In genomic region chr1:127321638-127322037, GRCm38 (mm10) we compare ENCODE assay signal across 14 mouse cellular contexts.
DNase-seq lines count a peak whose midpoint lies in the region; ATAC-seq and TF ChIP-seq lines count a peak whose summit lies in the region.
"Had no signal": no experiment of that assay in that cellular context is flagged by ENCODE, and none has a peak within 500 bp of the region (broad histone marks: within the 10 kb centered on the region; RNA-seq: fewer than 3 reads in every experiment).

No protein-coding gene starts in this region.

- H3K4me1 ChIP-seq in heart, embryonic 15.5 days (replicated peaks) = peaks cover 32% of the 10 kb centered on the region
- peaks cover 8% of the 10 kb centered on the region for H3K4me1 ChIP-seq in heart, adult 2 months (ENCODE audit: control insufficient read depth, insufficient read depth, low read length)
- H3K4me1 ChIP-seq in thymus, adult 2 months (replicated peaks; ENCODE audit: control insufficient read depth, insufficient read depth, low read length) = peaks cover 41% of the 10 kb centered on the region
- no peaks in the 10 kb centered on the region for H3K4me1 ChIP-seq in intestine, postnatal 0 days (replicated peaks; ENCODE audit: control insufficient read depth, insufficient read depth, low read length)

- WGBS in heart, embryonic 15.5 days = 40% methylated on average over 3 of the region's 3 CpGs
- WGBS in heart, adult 2 months = 37% methylated on average over 3 of the region's 3 CpGs
- WGBS in thymus, adult 2 months = 19% methylated on average over 3 of the region's 3 CpGs
- 7% methylated on average over 3 of the region's 3 CpGs for WGBS in intestine, postnatal 0 days

- 0 out of 2 replicates have a peak, but pooled peaks have one; percentile 7 for ATAC-seq in heart, embryonic 15.5 days (replicated peaks; ENCODE audit: insufficient number of reproducible peaks, insufficient read depth, low FRiP score, low read depth)
- ATAC-seq in intestine, postnatal 0 days = peak; percentile 44; the same call in 1 of the 2 replicates
- ATAC-seq: forebrain, embryonic 14.5 days had no signal

- H3K9me3 ChIP-seq in heart, embryonic 15.5 days (replicated peaks) = no peaks in the 10 kb centered on the region
- H3K9me3 ChIP-seq in intestine, postnatal 0 days (ENCODE audit: control insufficient read depth) = no peaks in the 10 kb centered on the region

- no peak for TF ChIP-seq EP300 in heart, adult 2 months (IDR thresholded peaks at IDR 0.05; ENCODE audit: insufficient read depth, low read depth, low read length)

- no peak overlapping the region for H3K4me2 ChIP-seq in heart, embryonic 15.5 days
- H3K4me2 ChIP-seq in intestine, postnatal 0 days (replicated peaks; ENCODE audit: low read depth) = no peak overlapping the region

- intact Hi-C loops in heart, adult 2 months (cut with DNase I) = no loop called here

- H3K27ac ChIP-seq in heart, embryonic 15.5 days = peak overlapping the region; percentile 14; the same call in 1 of the 2 replicates
- H3K27ac ChIP-seq in heart, adult 2 months = no peak overlapping the region
- H3K27ac ChIP-seq in thymus, adult 2 months (ENCODE audit: control insufficient read depth, insufficient read depth, low read length) = peak overlapping the region; percentile 6
- no peak overlapping the region for H3K27ac ChIP-seq in intestine, postnatal 0 days (ENCODE audit: low read depth, low read length)
- H3K27ac ChIP-seq: layer of hippocampus, adult 2 months; liver, embryonic 14.5 days had no signal

- no peak for DNase-seq in heart, adult 2 months
- DNase-seq in thymus, adult 2 months = no peak
- DNase-seq in thymus, postnatal 4 days = no peak
- DNase-seq in right cerebral cortex, postnatal 4 days = no peak
- DNase-seq in adrenal gland, adult 2 months = no peak
- DNase-seq: cerebellum, adult 9-11 months; gastrocnemius, postnatal 25 days; lung, postnatal 36 days had no signal

- no peak overlapping the region for H3K4me3 ChIP-seq in heart, embryonic 15.5 days
- H3K4me3 ChIP-seq in heart, adult 2 months = no peak overlapping the region
- no peak overlapping the region for H3K4me3 ChIP-seq in thymus, adult 2 months (ENCODE audit: control insufficient read depth, insufficient read depth, low read length)
- no peak overlapping the region for H3K4me3 ChIP-seq in intestine, postnatal 0 days (ENCODE audit: low read depth, low read length)
- H3K4me3 ChIP-seq: layer of hippocampus, adult 2 months had no signal

- H3K27me3 ChIP-seq in heart, embryonic 15.5 days = no peaks in the 10 kb centered on the region
- H3K27me3 ChIP-seq in heart, adult 2 months (ENCODE audit: control insufficient read depth, insufficient read depth, low read length) = no peaks in the 10 kb centered on the region
- H3K27me3 ChIP-seq in thymus, adult 2 months (ENCODE audit: control insufficient read depth, insufficient read depth, low read length) = no peaks in the 10 kb centered on the region
- no peaks in the 10 kb centered on the region for H3K27me3 ChIP-seq in intestine, postnatal 0 days (replicated peaks; ENCODE audit: control insufficient read depth, insufficient read depth, low read length)
- H3K27me3 ChIP-seq: CH12.LX had no signal

- TF ChIP-seq POLR2A in heart, adult 2 months (IDR thresholded peaks at IDR 0.05; ENCODE audit: insufficient read depth, low read depth, low read length) = no peak
- TF ChIP-seq POLR2A in thymus, adult 2 months (IDR thresholded peaks at IDR 0.05; ENCODE audit: control insufficient read depth, extremely low read depth, insufficient read depth, low read length, poor library complexity) = no peak

- peaks cover 2% of the 10 kb centered on the region; the same call in 1 of the 2 replicates for H3K79me2 ChIP-seq in heart, adult 2 months (replicated peaks; ENCODE audit: control insufficient read depth, insufficient read depth, low read length)

- TF ChIP-seq CTCF in heart, adult 2 months (IDR thresholded peaks at IDR 0.05) = no peak
- no peak for TF ChIP-seq CTCF in thymus, adult 2 months (IDR thresholded peaks at IDR 0.05; ENCODE audit: borderline replicate concordance, control insufficient read depth, extremely low read depth, insufficient read depth, low read length, poor library complexity)
- TF ChIP-seq CTCF in intestine, postnatal 0 days (IDR thresholded peaks at IDR 0.05; ENCODE audit: low read depth) = no peak

- no peak overlapping the region for H3K9ac ChIP-seq in heart, embryonic 15.5 days
- no peak overlapping the region for H3K9ac ChIP-seq in heart, adult 2 months (ENCODE audit: low read depth, low read length)
- H3K9ac ChIP-seq in intestine, postnatal 0 days (ENCODE audit: low read depth, low read length) = no peak overlapping the region
- H3K9ac ChIP-seq: liver, embryonic 14.5 days had no signal

- 0 out of 2 replicates have a peak, but pooled peaks cover 10% of the 10 kb centered on the region for H3K36me3 ChIP-seq in heart, embryonic 15.5 days
- H3K36me3 ChIP-seq in heart, adult 2 months (ENCODE audit: control insufficient read depth, insufficient read depth, low read length) = peaks cover 3% of the 10 kb centered on the region; the same call in 1 of the 2 replicates
- no peaks in the 10 kb centered on the region; the same call in 1 of the 2 replicates for H3K36me3 ChIP-seq in thymus, adult 2 months (ENCODE audit: control insufficient read depth, insufficient read depth, low read length)
- peaks cover 39% of the 10 kb centered on the region for H3K36me3 ChIP-seq in intestine, postnatal 0 days (ENCODE audit: control insufficient read depth, insufficient read depth)

Comparison
In these comparisons a context has a peak if more than half of its experiments do, and no peak if none do; other contexts are left out.
1. H3K27ac ChIP-seq: peak in heart, embryonic 15.5 days (single experiment) and thymus, adult 2 months (single experiment); none in heart, adult 2 months (single experiment) and intestine, postnatal 0 days (single experiment).